Mouse (Mus musculus): ENCODE measurements at regions not wholly inside any gene's neighbourhood (a gene's known extent, or its start where the extent isn't known, plus 50 kb on each side); places are given as distances from the start of the nearest gene placed in this dataset.

GRCm38 (mm10) chrX:7474831-7475230 lies 98.6 kb upstream of the Foxp3 start:
- 83% methylated on average over 2 of the region's 2 CpGs for WGBS
- no peak overlapping the region for H3K4me2 ChIP-seq (replicated peaks; ENCODE audit: low read depth, low read length)
- H3K27ac ChIP-seq (ENCODE audit: low read depth, low read length), result no peak overlapping the region
- H3K36me3 ChIP-seq (ENCODE audit: control insufficient read depth, insufficient read depth, low read length), result no peaks in the 10 kb centered on the region
- ATAC-seq (ENCODE audit: low FRiP score, low TSS enrichment), result no peak
- H3K4me1 ChIP-seq (ENCODE audit: control insufficient read depth, insufficient read depth, low read length), result no peaks in the 10 kb centered on the region
- no peaks in the 10 kb centered on the region for H3K27me3 ChIP-seq (ENCODE audit: control insufficient read depth, insufficient read depth, low read length)
- H3K9me3 ChIP-seq (ENCODE audit: control insufficient read depth, low read length), result no peaks in the 10 kb centered on the region
- H3K4me3 ChIP-seq (ENCODE audit: low read length), result no peak overlapping the region
- H3K9ac ChIP-seq (ENCODE audit: low read depth, low read length), result no peak overlapping the region

GRCm38 (mm10) chrX:7473814-7474213 lies 98.2 kb upstream of the Usp27x start:
- 34% methylated on average over 2 of the region's 2 CpGs for WGBS

GRCm38 (mm10) chrX:7469801-7470200 lies 94.2 kb upstream of the Usp27x start:
- 64% methylated on average over 1 of the region's 1 CpGs for WGBS
- Histone ChIP-seq H3K4me2 (replicated peaks; ENCODE audit: low read depth, low read length) (no peak overlapping the region), H3K27me3 (ENCODE audit: control insufficient read depth, insufficient read depth, low read length) (no peaks in the 10 kb centered on the region), H3K27ac (ENCODE audit: low read depth, low read length) (no peak overlapping the region), H3K9ac (ENCODE audit: low read depth, low read length) (no peak overlapping the region), H3K36me3 (ENCODE audit: control insufficient read depth, insufficient read depth, low read length) (no peaks in the 10 kb centered on the region), H3K9me3 (ENCODE audit: control insufficient read depth, low read length) (no peaks in the 10 kb centered on the region), H3K4me3 (ENCODE audit: low read length) (no peak overlapping the region), H3K4me1 (ENCODE audit: control insufficient read depth, insufficient read depth, low read length) (no peaks in the 10 kb centered on the region)
- no peak for ATAC-seq (ENCODE audit: low FRiP score, low TSS enrichment)

More at GRCm38 (mm10) chrX:7473814-7474213, 98.2 kb upstream of the Usp27x start:
- Histone ChIP-seq H3K9ac (ENCODE audit: low read depth, low read length) (no peak overlapping the region), H3K4me1 (ENCODE audit: control insufficient read depth, insufficient read depth, low read length) (no peaks in the 10 kb centered on the region), H3K4me3 (ENCODE audit: low read length) (no peak overlapping the region), H3K9me3 (ENCODE audit: control insufficient read depth, low read length) (no peaks in the 10 kb centered on the region), H3K4me2 (replicated peaks; ENCODE audit: low read depth, low read length) (no peak overlapping the region), H3K27ac (ENCODE audit: low read depth, low read length) (no peak overlapping the region), H3K27me3 (ENCODE audit: control insufficient read depth, insufficient read depth, low read length) (no peaks in the 10 kb centered on the region), H3K36me3 (ENCODE audit: control insufficient read depth, insufficient read depth, low read length) (no peaks in the 10 kb centered on the region)
- no peak for ATAC-seq (ENCODE audit: low FRiP score, low TSS enrichment)

GRCm38 (mm10) chrX:7467985-7468384 lies 92.4 kb upstream of the Usp27x start:
- Histone ChIP-seq H3K27ac (ENCODE audit: low read depth, low read length) (no peak overlapping the region), H3K4me3 (ENCODE audit: low read length) (no peak overlapping the region), H3K9me3 (ENCODE audit: control insufficient read depth, low read length) (no peaks in the 10 kb centered on the region), H3K27me3 (ENCODE audit: control insufficient read depth, insufficient read depth, low read length) (no peaks in the 10 kb centered on the region), H3K4me1 (ENCODE audit: control insufficient read depth, insufficient read depth, low read length) (no peaks in the 10 kb centered on the region), H3K36me3 (ENCODE audit: control insufficient read depth, insufficient read depth, low read length) (no peaks in the 10 kb centered on the region), H3K9ac (ENCODE audit: low read depth, low read length) (no peak overlapping the region), H3K4me2 (replicated peaks; ENCODE audit: low read depth, low read length) (no peak overlapping the region)
- 39% methylated on average over 1 of the region's 1 CpGs for WGBS
- ATAC-seq (ENCODE audit: low FRiP score, low TSS enrichment), result no peak

GRCm38 (mm10) chrX:7456851-7457250 lies 81.2 kb upstream of the Usp27x start:
- Histone ChIP-seq H3K27me3 (ENCODE audit: control insufficient read depth, insufficient read depth, low read length) (no peaks in the 10 kb centered on the region), H3K9me3 (ENCODE audit: control insufficient read depth, low read length) (no peaks in the 10 kb centered on the region), H3K4me3 (ENCODE audit: low read length) (no peak overlapping the region), H3K9ac (ENCODE audit: low read depth, low read length) (no peak overlapping the region), H3K36me3 (ENCODE audit: control insufficient read depth, insufficient read depth, low read length) (no peaks in the 10 kb centered on the region), H3K4me2 (replicated peaks; ENCODE audit: low read depth, low read length) (no peak overlapping the region), H3K4me1 (ENCODE audit: control insufficient read depth, insufficient read depth, low read length) (no peaks in the 10 kb centered on the region), H3K27ac (ENCODE audit: low read depth, low read length) (no peak overlapping the region)
- ATAC-seq (ENCODE audit: low FRiP score, low TSS enrichment), result no peak
- WGBS, result 90% methylated on average over 4 of the region's 4 CpGs

GRCm38 (mm10) chrX:7445035-7445434 lies 69.4 kb upstream of the Usp27x start:
- 0 out of 2 replicates have a peak, but pooled peaks have one; percentile 32 for ATAC-seq (ENCODE audit: low FRiP score, low TSS enrichment)
- no peaks in the 10 kb centered on the region for H3K9me3 ChIP-seq (ENCODE audit: control insufficient read depth, low read length)
- peak overlapping the region; percentile 17; the same call in 1 of the 2 replicates for H3K4me2 ChIP-seq (replicated peaks; ENCODE audit: low read depth, low read length)
- H3K27me3 ChIP-seq (ENCODE audit: control insufficient read depth, insufficient read depth, low read length), result no peaks in the 10 kb centered on the region
- 0 out of 2 replicates have a peak overlapping the region, but pooled peaks have one; percentile 78 for H3K27ac ChIP-seq (ENCODE audit: low read depth, low read length)
- H3K4me3 ChIP-seq (ENCODE audit: low read length), result no peak overlapping the region
- no peaks in the 10 kb centered on the region for H3K36me3 ChIP-seq (ENCODE audit: control insufficient read depth, insufficient read depth, low read length)
- peaks cover 5% of the 10 kb centered on the region; the same call in 1 of the 2 replicates for H3K4me1 ChIP-seq (ENCODE audit: control insufficient read depth, insufficient read depth, low read length)
- WGBS, result 63% methylated on average over 3 of the region's 3 CpGs
- H3K9ac ChIP-seq (ENCODE audit: low read depth, low read length), result no peak overlapping the region

GRCm38 (mm10) chrX:7444583-7444982 lies 69.0 kb upstream of the Usp27x start:
- H3K9ac ChIP-seq (ENCODE audit: low read depth, low read length), result no peak overlapping the region
- H3K36me3 ChIP-seq (ENCODE audit: control insufficient read depth, insufficient read depth, low read length), result no peaks in the 10 kb centered on the region
- H3K4me2 ChIP-seq (replicated peaks; ENCODE audit: low read depth, low read length), result peak overlapping the region; percentile 17; the same call in 1 of the 2 replicates
- H3K27me3 ChIP-seq (ENCODE audit: control insufficient read depth, insufficient read depth, low read length), result no peaks in the 10 kb centered on the region
- H3K27ac ChIP-seq (ENCODE audit: low read depth, low read length), result peak overlapping the region; percentile 78
- H3K9me3 ChIP-seq (ENCODE audit: control insufficient read depth, low read length), result no peaks in the 10 kb centered on the region
- H3K4me1 ChIP-seq (ENCODE audit: control insufficient read depth, insufficient read depth, low read length), result peaks cover 5% of the 10 kb centered on the region; the same call in 1 of the 2 replicates
- H3K4me3 ChIP-seq (ENCODE audit: low read length), result no peak overlapping the region
- WGBS, result 49% methylated on average over 6 of the region's 6 CpGs
- ATAC-seq (ENCODE audit: low FRiP score, low TSS enrichment), result peak; percentile 62; the same call in 1 of the 2 replicates

- Histone ChIP-seq H3K4me1 (ENCODE audit: control insufficient read depth, insufficient read depth, low read length) (peaks cover 5% of the 10 kb centered on the region; the same call in 1 of the 2 replicates), H3K9me3 (ENCODE audit: control insufficient read depth, low read length) (no peaks in the 10 kb centered on the region), H3K27ac (ENCODE audit: low read depth, low read length) (peak overlapping the region; percentile 78), H3K4me2 (replicated peaks; ENCODE audit: low read depth, low read length) (no peak overlapping the region), H3K9ac (ENCODE audit: low read depth, low read length) (no peak overlapping the region), H3K4me3 (ENCODE audit: low read length) (no peak overlapping the region), H3K36me3 (ENCODE audit: control insufficient read depth, insufficient read depth, low read length) (no peaks in the 10 kb centered on the region), H3K27me3 (ENCODE audit: control insufficient read depth, insufficient read depth, low read length) (no peaks in the 10 kb centered on the region)
- WGBS, result 27% methylated on average over 6 of the region's 6 CpGs
- peak; percentile 90 for ATAC-seq (ENCODE audit: low FRiP score, low TSS enrichment)
Measured at GRCm38 (mm10) chrX:7443996-7444421, 68.4 kb upstream of the Usp27x start.

- WGBS, result 89% methylated on average over 2 of the region's 2 CpGs
- Histone ChIP-seq H3K9ac (ENCODE audit: low read depth, low read length) (no peak overlapping the region), H3K4me1 (ENCODE audit: control insufficient read depth, insufficient read depth, low read length) (no peaks in the 10 kb centered on the region), H3K27ac (ENCODE audit: low read depth, low read length) (no peak overlapping the region), H3K4me2 (replicated peaks; ENCODE audit: low read depth, low read length) (no peak overlapping the region), H3K4me3 (ENCODE audit: low read length) (no peak overlapping the region), H3K27me3 (ENCODE audit: control insufficient read depth, insufficient read depth, low read length) (no peaks in the 10 kb centered on the region), H3K36me3 (ENCODE audit: control insufficient read depth, insufficient read depth, low read length) (no peaks in the 10 kb centered on the region), H3K9me3 (ENCODE audit: control insufficient read depth, low read length) (no peaks in the 10 kb centered on the region)
- ATAC-seq (ENCODE audit: low FRiP score, low TSS enrichment), result no peak
Measured at GRCm38 (mm10) chrX:7435375-7436042, 59.9 kb upstream of the Usp27x start.
